Mouse (Mus musculus) right cerebral cortex, adult 2 months (tissue): ENCODE data around the gene Sh3rf1.

Experiments used
- DNase-seq, 2 experiments: peaks; one replicate each; pipeline ENCODE4 v3.0.0; 2021 to 2022; ENCODE audit warnings: low spot score in 2 of 2

Gene Sh3rf1

GRCm38 (mm10) chr8:61223729-61224379, at the start of gene Sh3rf1:
Gene Sh3rf1, plus strand, starts transcription at chr8:61223872.
- peak; percentile 63 to 66 for DNase-seq

- no peak for DNase-seq
Measured at GRCm38 (mm10) chr8:61173921-61174492, 49.7 kb upstream of the Sh3rf1 start.

GRCm38 (mm10) chr8:61175876-61176275, 47.8 kb upstream of the Sh3rf1 start:
- DNase-seq: no peak

GRCm38 (mm10) chr8:61177680-61178593, 45.7 kb upstream of the Sh3rf1 start:
- DNase-seq: no peak

GRCm38 (mm10) chr8:61178594-61179140, 45.0 kb upstream of the Sh3rf1 start:
- DNase-seq: no peak

GRCm38 (mm10) chr8:61181592-61181991, 42.1 kb upstream of the Sh3rf1 start:
- DNase-seq: no peak

GRCm38 (mm10) chr8:61182020-61182419, 41.7 kb upstream of the Sh3rf1 start:
- no peak for DNase-seq

- no peak for DNase-seq
Measured at GRCm38 (mm10) chr8:61185274-61186198, 38.1 kb upstream of the Sh3rf1 start.

GRCm38 (mm10) chr8:61194306-61194925, 29.3 kb upstream of the Sh3rf1 start:
- DNase-seq: no peak

GRCm38 (mm10) chr8:61200254-61200887, 23.3 kb upstream of the Sh3rf1 start:
- DNase-seq: no peak

- no peak for DNase-seq
Measured at GRCm38 (mm10) chr8:61203035-61203826, 20.4 kb upstream of the Sh3rf1 start.

- no peak for DNase-seq
Measured at GRCm38 (mm10) chr8:61206876-61207275, 16.8 kb upstream of the Sh3rf1 start.

GRCm38 (mm10) chr8:61207636-61208035, 16.0 kb upstream of the Sh3rf1 start:
- DNase-seq: no peak

GRCm38 (mm10) chr8:61208719-61209118, 15.0 kb upstream of the Sh3rf1 start:
- DNase-seq: no peak

- peak in 1 of 2 experiments; percentile 36 for DNase-seq
Measured at GRCm38 (mm10) chr8:61210836-61211235, 12.8 kb upstream of the Sh3rf1 start.

- no peak for DNase-seq
Measured at GRCm38 (mm10) chr8:61215081-61215819, 8.4 kb upstream of the Sh3rf1 start.

- no peak for DNase-seq
Measured at GRCm38 (mm10) chr8:61217017-61217416, 6.7 kb upstream of the Sh3rf1 start.

- DNase-seq: peak; percentile 71 to 77
Measured at GRCm38 (mm10) chr8:61217426-61217825, 6.2 kb upstream of the Sh3rf1 start.

GRCm38 (mm10) chr8:61218439-61218838, 5.2 kb upstream of the Sh3rf1 start:
- no peak for DNase-seq
